Mouse (Mus musculus): ENCODE measurements around the gene Camk2b.

DNA sequence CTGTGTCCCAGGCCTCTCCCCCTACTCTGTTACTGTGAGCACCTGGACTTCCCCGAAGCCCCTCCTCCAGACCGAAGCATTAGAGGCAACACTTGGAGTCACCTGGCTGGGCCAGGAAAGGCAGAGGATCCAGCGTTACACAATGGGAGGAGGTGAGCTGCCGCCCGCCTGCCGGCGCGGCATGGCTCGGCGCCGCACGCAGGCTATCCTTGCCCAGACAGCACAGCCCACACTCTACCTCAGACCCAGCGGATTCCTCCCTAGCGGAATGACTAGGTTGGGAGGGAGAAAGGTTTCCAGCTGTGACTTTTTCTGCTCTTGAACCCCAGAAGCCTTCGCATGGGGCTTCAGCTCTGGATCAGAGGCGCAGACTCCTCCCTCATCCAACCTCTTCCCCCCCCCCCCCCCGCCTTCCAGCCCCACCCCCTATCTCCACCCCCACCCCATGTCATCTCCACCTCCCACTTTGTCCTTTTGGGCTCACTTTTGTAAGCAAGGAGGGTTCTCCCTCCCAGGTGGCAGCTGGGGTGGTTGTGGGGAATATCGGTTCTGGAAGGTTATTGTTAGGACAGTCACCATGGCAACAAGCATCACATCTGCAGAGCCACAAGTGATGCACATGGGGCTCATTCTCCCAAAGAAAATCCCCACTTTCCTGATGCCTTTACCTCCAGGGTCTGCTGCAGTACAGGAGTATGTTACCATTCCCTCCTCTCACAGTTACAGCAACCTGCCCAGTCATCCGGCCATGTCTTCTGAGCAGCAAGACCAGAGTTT lies 2.2 kb upstream of the Camk2b start:
- TF ChIP-seq CTCF (IDR thresholded peaks at IDR 0.05; ENCODE audit: control insufficient read depth, insufficient read depth, insufficient replicate concordance, low read depth, low read length) (no peak), POLR2A (IDR thresholded peaks at IDR 0.05; ENCODE audit: control insufficient read depth, low read depth, low read length) (no peak)
